Mouse (Mus musculus) midbrain, embryonic 11.5 days (tissue): Measurements from ENCODE around the gene Insig2. TPM values are rescaled to one million over a fixed set of nuclear protein-coding genes. Genes with fewer than 3 reads are reported as not detected.

Experiments used
- ATAC-seq: fragments of 200-750 bp; cut with Nextera tagmentation; 2 replicates; pipeline ENCODE4 v1.8.0; 2017; ENCODE audit warnings: moderate TSS enrichment, moderate library complexity; ENCODE audit not compliant: low FRiP score
- DNase-seq: peaks from one replicate; pipeline ENCODE4 v3.0.0; 2015; ENCODE audit warnings: low spot score; ENCODE audit errors: missing footprints
- H3K27ac ChIP-seq: fragments of 300-500 bp; sonication (generic); 2 replicates; pipeline ENCODE4 v1.5.1; 2014; ENCODE audit warnings: low read depth, low read length
- H3K27me3 ChIP-seq: fragments of 300-500 bp; sonication (generic); 2 replicates; pipeline ENCODE4 v1.6.1; 2014; ENCODE audit warnings: mild to moderate bottlenecking, low read length, moderate library complexity, mixed read lengths; ENCODE audit not compliant: control insufficient read depth, insufficient read depth
- H3K36me3 ChIP-seq: fragments of 300-500 bp; sonication (generic); 2 replicates; pipeline ENCODE4 v1.6.1; 2014; ENCODE audit warnings: mild to moderate bottlenecking, low read length, moderate library complexity, mixed read lengths; ENCODE audit not compliant: control insufficient read depth, insufficient read depth
- H3K4me1 ChIP-seq: fragments of 300-500 bp; sonication (generic); 2 replicates; pipeline ENCODE4 v1.6.1; 2014; ENCODE audit warnings: low read length; ENCODE audit not compliant: control insufficient read depth, insufficient read depth
- H3K4me2 ChIP-seq: fragments of 300-500 bp; sonication (generic); 2 replicates; pipeline ENCODE4 v1.6.1; 2014; ENCODE audit warnings: mild to moderate bottlenecking, moderate library complexity
- H3K4me3 ChIP-seq: fragments of 300-500 bp; sonication (generic); 2 replicates; pipeline ENCODE4 v1.5.1; 2014; ENCODE audit warnings: low read depth, low read length
- H3K9ac ChIP-seq: fragments of 300-500 bp; sonication (generic); 2 replicates; pipeline ENCODE4 v1.6.1; 2014; ENCODE audit warnings: low read length
- H3K9me3 ChIP-seq: fragments of 300-500 bp; sonication (generic); 2 replicates; pipeline ENCODE4 v1.6.1; 2016; ENCODE audit warnings: low read length; ENCODE audit not compliant: control insufficient read depth
- WGBS: fragments of 180-500 bp; shearing (Covaris S2); extraction: QIAGEN DNeasy Blood & Tissue Kit; methylation state at CpG from one replicate; pipeline ENCODE4 v1.1.7; 2014; 5-methylcytosine and 5-hydroxymethylcytosine counted together
- polyA plus RNA-seq: library from polyadenylated mRNA; unstranded; fragments of >200 nt; fragmentation: Nextera tagmentation; extraction: Ambion mirVana; gene quantifications from 2 replicates; pipeline ENCODE4 v1.2.1, GENCODE M21; 2014

Gene Insig2
- polyA plus RNA-seq, 1 experiment from 2014 or later, result 17.8 TPM

DNA sequence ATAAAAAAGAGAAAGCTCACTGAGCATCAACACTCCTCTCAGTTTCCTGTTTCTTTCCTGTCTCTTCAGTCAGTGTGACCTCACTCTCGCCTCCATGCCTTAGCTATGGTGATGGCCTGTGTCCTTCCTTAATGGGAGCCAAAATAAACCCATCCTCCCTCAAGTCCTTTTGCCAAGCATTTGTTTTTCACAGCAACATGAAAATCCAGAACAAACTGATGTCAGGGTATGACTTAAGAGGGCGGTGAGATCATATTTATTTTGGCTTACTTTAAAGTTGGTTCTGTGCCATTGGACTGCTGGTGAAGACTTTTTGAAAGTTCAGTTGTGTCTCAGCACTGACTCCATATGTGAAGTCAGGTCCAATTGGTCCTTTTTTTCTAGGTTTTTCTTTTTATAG, 3.0 kb downstream of the Insig2 start:
- no peak overlapping the region for H3K4me3 ChIP-seq
- H3K27ac ChIP-seq, result no peak overlapping the region
- H3K9me3 ChIP-seq, result no peaks in the 10 kb centered on the region
- no peak for DNase-seq
- no peaks in the 10 kb centered on the region for H3K36me3 ChIP-seq
- H3K4me2 ChIP-seq, result no peak overlapping the region
- no peaks in the 10 kb centered on the region for H3K27me3 ChIP-seq
- WGBS, result 94% methylated on average over 2 of the region's 2 CpGs
- no peak overlapping the region for H3K9ac ChIP-seq
- peaks cover 8% of the 10 kb centered on the region for H3K4me1 ChIP-seq
- ATAC-seq, result no peak

DNA sequence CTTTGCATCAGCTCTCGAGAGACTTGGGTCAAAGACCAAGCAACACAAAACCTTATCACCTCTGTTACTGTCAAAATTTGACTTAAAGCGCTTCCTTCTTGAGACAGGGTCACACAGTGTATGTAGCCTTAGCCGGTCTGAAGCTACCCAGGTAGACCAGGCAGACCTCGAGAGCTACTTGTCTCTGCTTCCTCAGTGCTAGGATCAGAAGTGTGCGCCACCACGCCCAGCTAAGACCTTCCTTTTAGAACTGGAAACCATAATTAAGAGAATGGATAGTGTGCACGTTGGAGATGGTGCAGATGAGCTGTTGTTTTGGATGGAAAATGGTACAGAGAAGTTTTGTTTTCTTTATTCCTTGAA, 4.2 kb downstream of the Insig2 start:
- ATAC-seq (peak; percentile 64), DNase-seq (no peak)
- 7% methylated on average over 7 of the region's 7 CpGs for WGBS
- Histone ChIP-seq H3K27ac (peak overlapping the region; percentile 78), H3K4me3 (peak overlapping the region; percentile 53), H3K9ac (peak overlapping the region; percentile 85), H3K9me3 (no peaks in the 10 kb centered on the region), H3K4me2 (peak overlapping the region; percentile 81), H3K36me3 (no peaks in the 10 kb centered on the region), H3K4me1 (peaks cover 8% of the 10 kb centered on the region), H3K27me3 (no peaks in the 10 kb centered on the region)

DNA sequence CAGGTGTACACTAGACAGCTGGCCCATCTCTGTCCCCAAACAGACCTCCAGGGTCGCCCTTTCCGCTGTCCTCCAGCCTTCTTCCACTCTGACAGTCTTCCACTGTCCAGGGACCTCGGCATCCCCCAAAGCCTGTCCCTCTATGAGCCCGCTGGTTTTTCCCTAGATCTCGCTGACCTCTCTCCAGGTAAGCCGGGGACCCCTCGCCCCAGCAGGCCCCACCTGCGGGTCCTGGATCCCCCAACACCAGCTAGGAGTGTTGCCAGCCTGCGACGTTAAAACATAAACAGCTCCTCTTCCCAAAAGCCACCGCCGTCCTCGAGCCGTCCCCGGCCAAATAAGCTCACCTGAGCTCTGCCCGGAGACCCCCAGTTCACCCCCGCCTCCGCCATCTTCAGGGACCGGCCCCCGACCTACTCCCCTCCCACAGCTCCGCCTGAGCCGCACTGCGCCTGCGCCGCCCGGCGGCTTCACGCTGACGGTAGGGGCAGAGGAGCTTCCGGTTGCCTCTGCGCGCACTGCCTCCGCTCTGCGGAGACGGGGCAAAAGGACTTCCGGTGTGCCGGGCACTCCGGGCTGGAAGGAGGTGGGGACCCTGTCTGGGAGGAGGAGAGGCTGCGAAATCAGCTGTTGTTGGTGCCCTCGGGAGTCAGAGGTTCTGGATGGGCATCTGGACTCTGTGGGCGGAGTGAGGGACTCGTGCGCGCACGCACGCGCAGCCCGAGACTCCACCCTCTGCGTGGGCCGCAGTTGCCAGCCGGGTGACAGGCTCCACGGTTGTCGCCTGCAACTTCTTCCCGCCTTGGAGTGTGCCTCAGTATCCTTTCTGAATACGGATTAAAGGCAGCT, 4.8 kb downstream of the Insig2 start:
- WGBS, result under 1% methylated on average over 55 of the region's 55 CpGs

DNA sequence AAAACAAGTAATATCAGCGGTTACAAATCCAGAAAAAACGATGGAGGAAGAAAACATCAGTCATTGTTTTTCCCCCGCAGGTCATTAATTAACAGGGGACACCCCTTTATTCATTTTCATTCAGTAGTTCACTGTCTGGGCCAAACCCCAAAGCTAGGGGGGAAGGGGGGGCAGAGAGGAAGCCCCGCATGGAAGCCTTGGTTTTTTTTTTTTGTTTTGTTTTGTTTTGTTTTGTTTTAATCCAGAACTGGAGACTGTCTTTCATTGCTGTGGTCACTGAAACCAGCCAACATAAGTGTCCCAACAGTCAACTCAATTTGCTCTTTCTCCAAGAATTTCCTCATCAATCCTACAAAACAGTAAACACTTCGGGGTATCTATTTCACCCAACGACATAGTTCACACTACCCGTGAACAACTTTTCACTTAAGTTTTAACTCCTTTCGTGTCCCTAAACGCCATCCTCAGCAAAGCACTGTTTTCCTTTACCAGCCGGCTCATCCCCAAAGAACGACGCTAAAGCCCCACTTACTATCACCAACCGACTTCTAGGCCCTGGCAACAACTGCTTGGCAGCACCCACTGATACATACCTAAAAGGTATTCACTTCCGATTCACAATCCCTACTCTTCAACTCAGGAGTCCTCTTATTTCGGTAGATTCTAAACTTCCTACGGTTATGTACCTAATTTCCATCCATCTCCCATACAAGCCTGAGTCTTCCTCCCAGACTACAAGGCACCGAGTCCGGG, 5.6 kb downstream of the Insig2 start:
- DNase-seq (peak; percentile 83), ATAC-seq (no peak)
- WGBS, result 32% methylated on average over 18 of the region's 18 CpGs
- H3K9me3 ChIP-seq, result no peaks in the 10 kb centered on the region
- no peaks in the 10 kb centered on the region for H3K36me3 ChIP-seq
- peak overlapping the region; percentile 53 for H3K4me3 ChIP-seq
- H3K9ac ChIP-seq, result peak overlapping the region; percentile 85
- no peaks in the 10 kb centered on the region for H3K27me3 ChIP-seq
- no peak overlapping the region for H3K27ac ChIP-seq
- peak overlapping the region; percentile 81 for H3K4me2 ChIP-seq
- peaks cover 8% of the 10 kb centered on the region for H3K4me1 ChIP-seq

More for the DNA sequence above, 4.8 kb downstream of the Insig2 start:
- H3K4me3 ChIP-seq, result peak overlapping the region; percentile 53
- no peaks in the 10 kb centered on the region for H3K36me3 ChIP-seq
- ATAC-seq (peak; percentile 99), DNase-seq (peak; percentile 99)
- H3K4me2 ChIP-seq, result peak overlapping the region; percentile 81
- peak overlapping the region; percentile 85 for H3K9ac ChIP-seq
- H3K27ac ChIP-seq, result peak overlapping the region; percentile 78
- no peaks in the 10 kb centered on the region for H3K27me3 ChIP-seq
- peaks cover 8% of the 10 kb centered on the region for H3K4me1 ChIP-seq
- no peaks in the 10 kb centered on the region for H3K9me3 ChIP-seq

DNA sequence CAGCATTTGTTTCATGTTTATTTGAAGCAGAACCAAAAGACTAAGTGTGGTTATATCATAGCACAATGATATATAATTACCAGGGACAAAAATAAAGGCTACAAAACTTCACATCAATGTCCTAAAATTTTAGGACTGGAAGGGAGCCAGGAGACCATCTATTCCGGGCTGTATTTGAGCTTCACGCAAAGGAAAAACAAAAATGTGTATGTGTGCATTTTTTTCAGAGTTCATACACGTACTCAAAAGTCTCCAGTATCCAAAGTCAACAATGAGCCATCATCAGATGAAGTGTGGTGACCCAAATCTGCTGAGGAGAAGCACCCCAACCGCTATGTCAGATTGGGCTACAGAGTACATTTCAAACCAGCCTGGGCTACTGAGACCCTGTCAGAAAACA, 8.9 kb downstream of the Insig2 start:
- WGBS, result 88% methylated on average over 4 of the region's 4 CpGs
- peaks cover 8% of the 10 kb centered on the region for H3K4me1 ChIP-seq
- 0 out of 2 replicates have a peak, but pooled peaks cover 3% of the 10 kb centered on the region for H3K36me3 ChIP-seq
- H3K27ac ChIP-seq, result no peak overlapping the region
- H3K27me3 ChIP-seq, result no peaks in the 10 kb centered on the region
- H3K4me2 ChIP-seq, result no peak overlapping the region
- H3K9ac ChIP-seq, result no peak overlapping the region
- H3K9me3 ChIP-seq, result no peaks in the 10 kb centered on the region
- no peak for DNase-seq
- H3K4me3 ChIP-seq, result no peak overlapping the region
- no peak for ATAC-seq

DNA sequence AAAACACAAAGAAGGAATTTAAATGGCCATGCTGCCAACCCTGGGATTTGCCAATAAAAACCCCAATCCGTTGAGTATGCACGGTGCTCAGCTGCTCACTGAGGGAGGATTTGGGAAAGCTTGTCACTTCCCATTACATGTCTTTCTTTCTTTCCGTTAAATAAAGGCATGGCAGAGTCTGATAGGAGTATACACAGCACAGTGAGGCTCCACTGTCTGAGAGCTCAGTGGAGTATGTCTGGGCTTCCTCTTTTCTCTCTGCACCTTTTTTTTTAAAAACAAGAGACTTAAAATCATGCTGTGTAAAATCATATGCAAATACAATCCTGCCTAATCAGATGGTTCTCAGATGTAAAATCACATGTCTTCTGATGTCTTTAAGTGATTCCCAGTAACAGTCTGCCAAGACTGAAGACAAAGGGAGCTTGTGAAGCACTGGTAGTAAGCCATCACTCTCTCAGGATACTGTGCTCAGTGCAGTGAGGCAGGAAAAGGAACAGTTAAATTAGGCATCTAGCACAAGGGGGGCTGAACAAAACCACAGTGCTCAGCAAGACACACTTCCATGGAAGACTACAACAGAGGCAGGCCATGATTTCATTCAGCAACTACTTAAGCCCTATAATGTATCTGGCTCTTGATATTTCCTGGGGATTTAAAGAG, 17.5 kb downstream of the Insig2 start:
- Histone ChIP-seq H3K27ac (peak overlapping the region; percentile 10; the same call in 1 of the 2 replicates), H3K4me3 (no peak overlapping the region), H3K4me1 (no peaks in the 10 kb centered on the region), H3K4me2 (no peak overlapping the region), H3K9me3 (no peaks in the 10 kb centered on the region), H3K36me3 (0 out of 2 replicates have a peak, but pooled peaks cover 3% of the 10 kb centered on the region), H3K9ac (no peak overlapping the region), H3K27me3 (no peaks in the 10 kb centered on the region)
- DNase-seq, result no peak
- ATAC-seq, result peak; percentile 72
- 56% methylated on average over 3 of the region's 3 CpGs for WGBS

DNA sequence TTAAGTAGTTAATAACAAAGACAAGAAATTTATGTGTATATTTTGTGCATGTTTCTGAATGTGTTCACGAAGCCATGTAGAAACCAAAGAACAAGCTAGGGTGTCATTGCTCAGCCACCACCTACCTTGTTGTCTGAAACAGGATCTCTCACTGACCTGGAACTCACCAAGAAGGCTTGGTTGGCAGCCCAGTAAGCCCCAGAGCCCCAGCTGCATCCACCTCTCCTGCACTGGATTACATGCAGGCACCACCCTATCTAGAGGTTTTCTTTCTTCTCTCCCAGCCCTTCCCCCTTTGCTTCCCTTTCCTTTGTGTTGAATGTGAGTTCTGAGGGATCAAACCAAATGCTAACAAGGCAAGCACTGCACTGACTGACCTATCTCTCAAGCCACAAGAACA, 19.2 kb downstream of the Insig2 start:
- 93% methylated on average over 1 of the region's 1 CpGs for WGBS
- H3K4me3 ChIP-seq, result no peak overlapping the region

DNA sequence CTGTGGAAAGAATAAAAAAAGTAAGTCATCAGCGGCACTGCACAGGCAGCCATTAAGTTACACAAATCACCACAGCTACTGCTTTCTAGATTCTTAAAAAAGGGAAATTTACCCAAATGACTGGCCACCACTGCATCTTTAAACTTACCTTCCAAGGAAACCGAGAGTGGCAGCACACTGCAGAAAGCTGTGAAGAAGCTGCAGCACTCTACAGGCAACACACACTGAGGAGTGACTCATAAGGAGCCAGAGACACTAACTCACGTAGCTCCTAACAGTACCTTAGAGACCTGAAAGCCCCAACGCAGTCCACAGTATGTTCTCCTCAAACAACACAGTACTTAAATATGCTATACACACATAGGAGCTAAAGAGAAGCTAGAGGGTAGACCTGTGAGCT, 20.1 kb downstream of the Insig2 start:
- 86% methylated on average over 4 of the region's 4 CpGs for WGBS
- Histone ChIP-seq H3K4me2 (no peak overlapping the region), H3K27ac (no peak overlapping the region), H3K4me3 (no peak overlapping the region), H3K9me3 (no peaks in the 10 kb centered on the region), H3K36me3 (no peaks in the 10 kb centered on the region), H3K4me1 (no peaks in the 10 kb centered on the region), H3K9ac (no peak overlapping the region), H3K27me3 (no peaks in the 10 kb centered on the region)
- no peak for DNase-seq
- no peak for ATAC-seq

More for the DNA sequence above, 19.2 kb downstream of the Insig2 start:
- no peaks in the 10 kb centered on the region for H3K9me3 ChIP-seq
- H3K9ac ChIP-seq, result no peak overlapping the region
- no peaks in the 10 kb centered on the region for H3K27me3 ChIP-seq
- ATAC-seq, result no peak
- no peak overlapping the region for H3K27ac ChIP-seq
- no peaks in the 10 kb centered on the region for H3K36me3 ChIP-seq
- no peak for DNase-seq
- no peaks in the 10 kb centered on the region for H3K4me1 ChIP-seq
- no peak overlapping the region for H3K4me2 ChIP-seq
